Mouse (Mus musculus) megakaryocyte, embryonic 14.5 days (primary cell): ENCODE measurements at regions not wholly inside any gene's neighbourhood (a gene's known extent, or its start where the extent isn't known, plus 50 kb on each side); places are given as distances from the start of the nearest gene placed in this dataset.
"Not testable (repeated sequence)": the region's sequence is repeated elsewhere in the genome, so short reads cannot be mapped to it uniquely, and the experiment has no call there.

Experiments used
- FLI1 ChIP-seq: IDR thresholded peaks from 2 replicates; pipeline ENCODE4 v1.6.1; 2012; ENCODE audit warnings: low read length, inconsistent platforms, mixed read lengths
- GATA1 ChIP-seq: IDR thresholded peaks from 3 replicates; pipeline ENCODE4 v1.6.1; 2012; ENCODE audit warnings: mixed read lengths, low read length, inconsistent platforms, borderline replicate concordance

GRCm38 (mm10) chrX:103067107-103067506 is 119.3 kb downstream of the Nap1l2 start:
- TF ChIP-seq GATA1, FLI1: not testable (repeated sequence)
